Mouse (Mus musculus) intestine, postnatal 0 days (tissue): ENCODE results near the gene Sav1. TPM values are rescaled to one million over a fixed set of nuclear protein-coding genes. Genes with fewer than 3 reads are reported as not detected.

Experiments
- ATAC-seq: fragments of 200-750 bp; cut with Nextera tagmentation; 2 replicates; pipeline ENCODE4 v1.8.0; 2017; ENCODE audit warnings: mild to moderate bottlenecking, moderate TSS enrichment, moderate library complexity
- H3K27ac ChIP-seq: fragments of 300-500 bp; sonication (generic); 2 replicates; pipeline ENCODE4 v1.5.1; 2014; ENCODE audit warnings: mild to moderate bottlenecking, low read depth, low read length, moderate library complexity
- H3K27me3 ChIP-seq: fragments of 300-500 bp; sonication (generic); replicated peaks from 2 replicates; pipeline ENCODE4 v1.6.1; 2014; ENCODE audit warnings: low read length, mixed read lengths; ENCODE audit not compliant: control insufficient read depth, insufficient read depth
- H3K36me3 ChIP-seq: fragments of 300-500 bp; sonication (generic); 2 replicates; pipeline ENCODE4 v1.6.1; 2014; ENCODE audit warnings: mild to moderate bottlenecking, moderate library complexity; ENCODE audit not compliant: control insufficient read depth, insufficient read depth
- H3K4me1 ChIP-seq: fragments of 300-500 bp; sonication (generic); replicated peaks from 2 replicates; pipeline ENCODE4 v1.6.1; 2014; ENCODE audit warnings: antibody characterized with exemption, low read length, mixed read lengths; ENCODE audit not compliant: control insufficient read depth, insufficient read depth
- H3K4me2 ChIP-seq: fragments of 300-500 bp; sonication (generic); replicated peaks from 2 replicates; pipeline ENCODE4 v1.6.1; 2014; ENCODE audit warnings: low read depth, mild to moderate bottlenecking, moderate library complexity
- H3K4me3 ChIP-seq: fragments of 300-500 bp; sonication (generic); 2 replicates; pipeline ENCODE4 v1.5.1; 2014; ENCODE audit warnings: low read depth, low read length
- H3K9ac ChIP-seq: fragments of 300-500 bp; sonication (generic); 2 replicates; pipeline ENCODE4 v1.6.1; 2014; ENCODE audit warnings: mild to moderate bottlenecking, low read depth, low read length
- H3K9me3 ChIP-seq: fragments of 300-500 bp; sonication (generic); 2 replicates; pipeline ENCODE4 v1.6.1; 2016; ENCODE audit warnings: mixed run types; ENCODE audit not compliant: control insufficient read depth
- CTCF ChIP-seq: sonication (generic); IDR thresholded peaks from 2 replicates; pipeline ENCODE4 v1.5.1; 2016; ENCODE audit warnings: low read depth, mild to moderate bottlenecking, control low read depth, antibody characterized with exemption, moderate library complexity
- WGBS: fragments of 180-500 bp; shearing (Covaris S2); extraction: QIAGEN DNeasy Blood & Tissue Kit; methylation state at CpG from one replicate; pipeline ENCODE4 v1.1.7; 2014; 5-methylcytosine and 5-hydroxymethylcytosine counted together
- polyA plus RNA-seq: library from polyadenylated mRNA; unstranded; fragments of >200 nt; fragmentation: Nextera tagmentation; extraction: Ambion mirVana; gene quantifications from 2 replicates; pipeline ENCODE4 v1.2.1, GENCODE M21; 2015

The Sav1 gene
- polyA plus RNA-seq, 1 experiment from 2014 or later = 3.7 TPM

DNA sequence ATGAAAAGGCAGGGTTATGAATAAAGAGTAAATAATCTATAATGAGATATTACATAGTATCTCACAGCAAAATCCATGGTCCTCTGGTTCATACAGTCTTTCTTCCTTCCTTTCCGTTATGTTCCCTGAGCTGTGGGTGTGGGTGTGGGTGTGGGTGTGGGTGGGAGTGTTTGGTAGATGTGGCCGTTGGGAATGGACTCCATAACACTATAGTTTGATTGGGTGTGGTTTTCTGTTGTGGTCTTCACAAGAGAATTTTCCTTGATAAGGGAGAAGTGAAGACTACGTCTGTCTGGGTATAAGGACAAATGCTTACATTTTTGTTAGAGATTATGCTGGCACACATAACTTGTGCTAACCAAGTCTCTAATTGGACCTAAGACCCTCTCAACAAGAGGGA is 63.2 kb downstream of the Sav1 start:
- TF ChIP-seq CTCF = no peak
- Histone ChIP-seq H3K9ac (no peak overlapping the region), H3K36me3 (no peaks in the 10 kb centered on the region), H3K27ac (no peak overlapping the region), H3K4me1 (no peaks in the 10 kb centered on the region), H3K9me3 (no peaks in the 10 kb centered on the region), H3K27me3 (no peaks in the 10 kb centered on the region), H3K4me3 (no peak overlapping the region), H3K4me2 (no peak overlapping the region)
- WGBS = 53% methylated on average over 3 of the region's 3 CpGs
- ATAC-seq = no peak

GRCm38 (mm10) chr12:69923128-69923527 is 63.7 kb downstream of the Sav1 start:
- Histone ChIP-seq H3K4me1 (no peaks in the 10 kb centered on the region), H3K36me3 (no peaks in the 10 kb centered on the region), H3K4me2 (no peak overlapping the region), H3K9me3 (no peaks in the 10 kb centered on the region), H3K27ac (no peak overlapping the region), H3K4me3 (no peak overlapping the region), H3K27me3 (no peaks in the 10 kb centered on the region), H3K9ac (no peak overlapping the region)
- no peak for ATAC-seq
- 83% methylated on average over 3 of the region's 3 CpGs for WGBS
- TF ChIP-seq CTCF = no peak

DNA sequence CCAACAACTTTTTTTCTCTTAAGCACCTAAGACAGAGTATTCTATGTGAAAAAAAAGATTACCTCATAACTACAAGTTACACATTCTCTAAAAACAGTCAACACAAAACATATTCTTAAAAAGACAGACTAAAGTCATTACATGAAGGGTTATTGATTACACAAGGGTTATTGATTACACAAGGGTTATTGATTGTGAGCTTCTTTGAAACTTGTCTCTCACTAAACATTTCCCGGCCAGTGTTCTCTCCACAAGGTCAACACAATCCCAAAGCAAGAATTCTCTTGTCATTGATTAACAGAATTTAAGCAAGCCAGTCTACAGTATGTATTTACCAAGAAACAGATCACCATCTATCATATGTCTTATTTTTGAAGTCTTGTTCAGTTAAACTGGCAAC is 64.7 kb downstream of the Sav1 start:
- Histone ChIP-seq H3K4me3 (no peak overlapping the region), H3K27ac (no peak overlapping the region), H3K4me2 (no peak overlapping the region), H3K36me3 (no peaks in the 10 kb centered on the region), H3K4me1 (no peaks in the 10 kb centered on the region), H3K27me3 (no peaks in the 10 kb centered on the region), H3K9me3 (no peaks in the 10 kb centered on the region), H3K9ac (no peak overlapping the region)
- no peak for ATAC-seq
- TF ChIP-seq CTCF = no peak
- WGBS = 38% methylated on average over 1 of the region's 1 CpGs

- no peak overlapping the region for H3K4me2 ChIP-seq
- H3K9ac ChIP-seq = no peak overlapping the region
- H3K9me3 ChIP-seq = no peaks in the 10 kb centered on the region
- no peaks in the 10 kb centered on the region for H3K27me3 ChIP-seq
- H3K4me3 ChIP-seq = no peak overlapping the region
- H3K36me3 ChIP-seq = no peaks in the 10 kb centered on the region
- no peak for TF ChIP-seq CTCF
- no peak for ATAC-seq
- no peak overlapping the region for H3K27ac ChIP-seq
- no peaks in the 10 kb centered on the region for H3K4me1 ChIP-seq
- WGBS = 77% methylated on average over 2 of the region's 2 CpGs
Observed at GRCm38 (mm10) chr12:69917870-69918269, 68.9 kb downstream of the Sav1 start.

Other genes with a start within 250 kb of the Sav1 start
- gene Cdkl1, start 195.7 kb downstream of the Sav1 start, polyA plus RNA-seq = 1.5 and 1.6 TPM in 2 replicates
- 5.0 and 5.6 TPM in 2 replicates for gene Atl1, start 94.4 kb downstream of the Sav1 start, polyA plus RNA-seq
- gene Map4k5, start 93.8 kb downstream of the Sav1 start, polyA plus RNA-seq = 9.9 and 10.2 TPM in 2 replicates
- 2.2 and 3.4 TPM in 2 replicates for gene Nin, start 126.7 kb upstream of the Sav1 start, polyA plus RNA-seq
- gene Abhd12b, start 167.1 kb upstream of the Sav1 start, polyA plus RNA-seq = not detected in 2 replicates
- gene Pygl, start 244.5 kb upstream of the Sav1 start, polyA plus RNA-seq = 8.1 and 8.2 TPM in 2 replicates